Comparison of ENCODE assay signal across 8 mouse cellular contexts in the genomic region with DNA sequence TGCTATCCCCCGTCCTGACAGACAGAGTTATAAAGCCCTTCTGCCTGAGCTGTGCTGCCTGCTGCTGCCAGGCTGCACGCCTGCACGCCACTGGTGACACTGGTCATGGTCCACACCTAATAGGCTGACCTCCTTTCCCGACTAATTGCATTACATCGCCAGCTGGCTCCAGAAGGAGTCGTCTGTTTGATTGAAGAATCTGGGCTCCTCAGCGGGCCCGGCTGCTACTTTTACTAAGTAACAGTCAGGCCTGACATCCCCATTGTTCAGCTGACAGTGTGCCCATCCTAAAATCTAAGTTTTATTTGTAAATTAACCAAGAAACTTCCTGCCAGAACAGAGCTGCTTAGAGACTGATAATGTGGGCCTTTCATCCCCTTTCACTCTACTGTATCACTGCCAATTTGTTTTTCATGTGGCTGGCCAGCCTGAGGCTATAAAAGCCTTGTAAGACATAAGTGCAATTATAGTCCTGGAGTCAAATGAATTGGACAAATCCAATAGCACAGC.
DNase-seq lines count a peak whose midpoint lies in the region; ATAC-seq lines count a peak whose summit lies in the region.

No protein-coding gene starts in this region.

- H3K27ac ChIP-seq in neural tube, embryonic 12.5 days, result no peak overlapping the region; the same call in 1 of the 2 replicates

- peak; percentile 89 for ATAC-seq in neural tube, embryonic 12.5 days (ENCODE audit: low FRiP score, low read depth)
- ATAC-seq in megakaryocyte-erythroid progenitor cell, adult 5-6 weeks (replicated peaks; ENCODE audit: low FRiP score, low TSS enrichment, poor library complexity, severe bottlenecking), result no peak

- no peaks in the 10 kb centered on the region for H3K27me3 ChIP-seq in neural tube, embryonic 12.5 days (replicated peaks)

- no peaks in the 10 kb centered on the region for H3K9me3 ChIP-seq in neural tube, embryonic 12.5 days

- no peaks in the 10 kb centered on the region for H3K36me3 ChIP-seq in neural tube, embryonic 12.5 days

- peaks cover 29% of the 10 kb centered on the region for H3K4me1 ChIP-seq in neural tube, embryonic 12.5 days

- intact Hi-C loops in gastrocnemius, postnatal 14 days (cut with DNase I; ENCODE audit: low total_unique reads), result no loop called here

- no peak overlapping the region for H3K9ac ChIP-seq in neural tube, embryonic 12.5 days

- DNase-seq in gastrocnemius, postnatal 14 days, result peak; percentile 18
- no peak for DNase-seq in gastrocnemius, adult 18-20 months (ENCODE audit: low spot score)
- DNase-seq in cerebellum, postnatal 25 days, result peak; percentile 51 to 65
- DNase-seq in gastrocnemius, postnatal 25 days, result peak; percentile 9
- DNase-seq in layer of hippocampus, postnatal 36 days, result peak; percentile 48 to 59
- no peak for DNase-seq in spleen, postnatal 10 days (ENCODE audit: low spot score in 2 of 2)

- WGBS in neural tube, embryonic 12.5 days, result 15% methylated on average over 8 of the region's 8 CpGs

- no peak overlapping the region for H3K4me3 ChIP-seq in neural tube, embryonic 12.5 days

- H3K4me2 ChIP-seq in neural tube, embryonic 12.5 days (replicated peaks), result no peak overlapping the region

Comparison
In these comparisons a context has a peak if more than half of its experiments do, and no peak if none do; other contexts are left out.
1. DNase-seq: peak in gastrocnemius, postnatal 14 days (single experiment), cerebellum, postnatal 25 days (2 of 2), gastrocnemius, postnatal 25 days (single experiment) and layer of hippocampus, postnatal 36 days (2 of 2); none in gastrocnemius, adult 18-20 months (single experiment) and spleen, postnatal 10 days (0 of 2).